Mouse (Mus musculus) monocyte, adult 2 months (primary cell): ENCODE data around the gene D930048N14Rik.
"Not testable (repeated sequence)": the region's sequence is repeated elsewhere in the genome, so short reads cannot be mapped to it uniquely, and the experiment has no call there.

Experiments used
- DNase-seq, 2 experiments: peaks; one replicate each; pipeline ENCODE4 v3.0.0; 2022; ENCODE audit warnings: low spot score in 2 of 2, low read depth in 1 of 2

The D930048N14Rik gene

DNA sequence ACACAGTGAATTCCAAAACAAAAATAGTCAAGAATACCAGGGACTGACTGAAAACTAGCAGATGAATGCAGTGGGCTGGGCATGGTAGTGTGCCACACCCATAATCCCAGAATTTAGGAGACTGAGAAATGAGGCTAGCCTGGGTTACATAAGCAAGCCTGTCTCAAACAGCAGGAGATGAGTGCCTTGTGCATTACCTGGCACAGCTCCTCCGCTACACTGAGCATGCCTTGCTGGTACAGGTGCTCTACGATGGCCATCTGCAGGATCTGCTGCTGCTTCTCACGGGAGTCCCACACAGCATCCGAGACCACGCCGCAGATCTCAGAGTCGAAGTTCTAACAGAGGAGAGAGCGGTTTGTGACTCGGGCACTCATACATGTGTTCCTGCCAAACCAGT lies 23.3 kb upstream of the D930048N14Rik start:
- no peak for DNase-seq

DNA sequence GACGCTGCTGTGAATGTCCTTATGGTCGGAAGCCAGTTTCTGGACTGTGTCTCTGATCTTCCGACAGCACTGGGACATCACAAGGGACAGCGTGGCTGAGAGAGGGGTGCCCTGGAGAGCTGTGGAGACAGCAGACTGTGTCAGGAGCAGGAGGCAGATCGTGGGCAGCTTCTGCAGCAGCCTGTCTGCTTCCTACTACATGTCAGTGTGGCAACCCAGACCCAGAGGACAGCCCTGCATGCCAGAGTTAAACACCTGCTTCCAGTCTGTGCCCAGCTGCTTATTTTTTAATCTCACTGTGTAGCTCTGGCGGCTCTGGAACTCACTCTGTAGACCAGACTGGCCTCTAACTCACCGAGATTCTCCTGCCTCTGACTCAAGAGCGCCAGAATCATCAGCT lies 22.8 kb upstream of the D930048N14Rik start:
- no peak for DNase-seq

DNA sequence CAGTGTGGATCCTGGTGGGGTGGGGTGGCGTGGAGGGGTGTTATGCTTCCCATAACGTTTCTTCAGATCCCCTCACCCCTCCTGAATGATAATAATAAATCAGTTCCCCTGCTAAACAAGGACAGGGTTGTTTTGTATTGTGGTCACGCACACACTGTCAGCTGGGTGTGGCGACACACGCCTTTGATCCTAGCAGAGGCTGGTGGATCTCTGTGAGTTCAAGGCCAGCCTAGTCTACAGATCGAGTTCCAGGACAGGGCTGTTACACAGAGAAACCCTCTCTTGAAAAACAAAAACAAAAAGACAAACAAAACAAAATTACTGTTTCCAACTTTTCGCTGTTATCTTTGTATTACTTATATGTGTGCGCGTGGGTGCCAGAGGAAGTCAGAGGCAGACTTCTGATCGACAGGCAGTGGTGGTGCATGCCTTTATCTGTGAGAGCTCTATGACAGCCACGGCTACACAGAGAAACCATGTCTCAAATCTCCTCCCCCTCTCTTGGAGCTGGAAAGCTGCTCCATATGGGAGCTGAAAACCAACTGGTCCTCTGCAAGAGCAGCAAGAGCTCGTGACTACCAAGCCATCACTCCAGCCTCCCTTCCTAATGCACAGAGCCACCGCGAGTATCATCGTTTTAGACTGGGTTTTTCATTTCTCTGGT lies 21.0 kb upstream of the D930048N14Rik start:
- DNase-seq: no peak

DNA sequence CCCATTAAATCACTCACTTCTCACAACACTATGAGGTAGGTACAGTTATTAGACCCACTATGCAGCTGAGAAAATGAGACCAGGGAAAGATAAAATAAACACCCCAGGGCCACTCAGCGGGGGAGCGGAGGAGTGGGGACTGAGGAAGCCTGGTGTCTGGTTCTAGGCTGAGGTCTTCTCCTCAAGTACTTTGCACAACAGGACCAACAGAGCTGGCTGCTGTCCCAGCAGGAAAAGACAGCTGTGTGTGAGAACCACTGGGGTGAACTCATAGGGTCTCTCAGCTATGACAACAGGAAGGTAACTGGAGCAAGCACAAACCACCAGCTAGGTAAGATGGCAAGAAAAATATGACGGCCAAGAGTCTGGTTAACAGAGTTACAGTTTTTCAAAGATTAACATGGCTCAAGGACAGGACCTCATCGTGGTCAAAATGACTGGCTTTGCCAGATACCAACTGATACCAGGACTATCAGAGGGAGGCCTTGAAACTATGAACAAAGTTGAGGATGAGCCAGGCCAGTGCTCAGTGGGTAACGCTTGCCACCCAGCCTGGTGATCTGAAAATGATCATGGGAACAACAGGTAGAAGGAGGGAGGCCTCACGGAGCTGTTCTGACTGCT lies 18.5 kb upstream of the D930048N14Rik start:
- no peak for DNase-seq

DNA sequence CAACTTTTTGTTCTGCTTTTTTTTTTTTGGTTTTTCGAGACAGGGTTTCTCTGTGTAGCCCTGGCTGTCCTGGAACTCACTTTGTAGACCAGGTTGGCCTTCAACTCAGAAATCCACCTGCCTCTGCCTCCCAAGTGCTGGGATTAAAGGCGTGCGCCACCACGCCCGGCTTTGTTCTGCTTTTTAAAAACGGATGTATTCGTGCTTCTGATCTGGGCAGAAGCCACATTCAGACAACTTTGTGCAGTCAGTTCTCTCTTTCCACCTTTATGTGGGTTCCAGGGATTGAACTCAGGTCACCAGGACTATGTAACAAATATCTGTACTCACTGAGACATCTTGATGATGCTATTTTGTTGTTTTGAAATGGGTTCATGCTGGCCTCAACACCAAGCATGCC lies 17.6 kb upstream of the D930048N14Rik start:
- not testable (repeated sequence) for DNase-seq

DNA sequence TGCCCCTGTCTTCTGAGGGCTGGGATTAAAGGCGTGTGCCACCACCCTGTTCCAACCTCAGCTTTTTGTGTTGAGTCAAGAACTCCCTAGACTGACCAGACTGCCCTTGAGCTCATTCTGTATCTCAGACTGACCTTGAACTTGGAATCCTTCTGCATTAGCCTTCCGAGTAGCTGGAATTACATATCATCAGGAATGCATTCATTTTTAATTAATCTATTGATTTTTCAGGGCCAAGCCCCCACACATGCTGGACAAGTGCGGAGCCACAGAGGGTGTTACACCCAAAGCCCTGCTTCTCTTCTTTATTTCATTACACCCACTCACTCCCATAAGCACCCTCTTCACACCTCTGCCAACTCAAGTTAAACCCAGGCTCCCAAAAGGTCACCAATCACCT lies 17.0 kb upstream of the D930048N14Rik start:
- DNase-seq: no peak

- DNase-seq: no peak
Measured at GRCm38 (mm10) chr11:51635127-51635524, 15.6 kb upstream of the D930048N14Rik start.

GRCm38 (mm10) chr11:51635525-51636322 lies 15.0 kb upstream of the D930048N14Rik start, which contains the start of gene Rmnd5b:
Rmnd5b (minus strand) TSS chr11:51635896.
- DNase-seq: peak in 1 of 2 experiments; percentile 73

- DNase-seq: peak in 1 of 2 experiments; percentile 49
Measured at GRCm38 (mm10) chr11:51636323-51636684, 14.4 kb upstream of the D930048N14Rik start.

DNA sequence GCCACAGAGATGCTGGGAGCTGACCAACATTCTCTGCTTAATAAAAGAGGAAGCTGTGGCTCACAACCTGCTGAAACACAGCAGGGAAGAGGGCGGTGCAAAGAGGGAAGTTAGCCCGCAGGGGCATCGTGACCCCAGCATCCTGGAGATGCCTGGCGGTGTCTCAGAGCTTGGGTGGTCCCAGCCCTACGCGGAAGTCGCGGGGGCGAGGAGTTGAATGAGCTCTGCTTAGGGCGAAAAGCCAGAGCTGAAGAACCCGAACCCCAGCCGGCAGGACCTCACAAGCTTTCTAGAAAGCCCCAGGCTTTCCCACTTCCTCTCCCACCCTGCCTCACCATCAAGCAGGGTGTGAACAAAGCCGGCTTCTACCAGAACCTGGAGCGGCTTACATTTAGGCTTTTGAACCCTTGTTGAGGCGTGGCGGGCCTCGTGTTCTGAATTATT lies 12.8 kb upstream of the D930048N14Rik start:
- peak; percentile 60 to 78 for DNase-seq

DNA sequence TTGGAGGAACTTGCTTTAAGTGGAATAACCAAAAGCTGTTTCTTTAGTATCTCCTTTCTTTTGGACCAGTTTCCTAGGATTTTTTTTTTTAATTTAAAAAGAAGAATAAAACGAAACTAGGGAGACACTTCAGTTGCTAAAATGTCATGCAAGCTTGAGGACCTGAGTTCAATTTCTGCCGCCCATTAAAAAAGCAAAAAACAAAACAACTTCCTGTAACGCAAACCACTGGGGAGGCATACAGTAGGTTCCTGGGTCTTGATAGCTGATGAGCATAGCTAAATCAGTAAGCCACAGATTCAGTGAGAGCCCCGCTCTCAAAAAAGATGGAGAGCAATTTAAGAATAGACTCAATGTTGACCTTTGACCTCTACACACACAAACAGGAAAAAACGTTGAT lies 12.3 kb upstream of the D930048N14Rik start:
- no peak for DNase-seq

GRCm38 (mm10) chr11:51640748-51641147 lies 10.0 kb upstream of the D930048N14Rik start:
- DNase-seq: no peak

DNA sequence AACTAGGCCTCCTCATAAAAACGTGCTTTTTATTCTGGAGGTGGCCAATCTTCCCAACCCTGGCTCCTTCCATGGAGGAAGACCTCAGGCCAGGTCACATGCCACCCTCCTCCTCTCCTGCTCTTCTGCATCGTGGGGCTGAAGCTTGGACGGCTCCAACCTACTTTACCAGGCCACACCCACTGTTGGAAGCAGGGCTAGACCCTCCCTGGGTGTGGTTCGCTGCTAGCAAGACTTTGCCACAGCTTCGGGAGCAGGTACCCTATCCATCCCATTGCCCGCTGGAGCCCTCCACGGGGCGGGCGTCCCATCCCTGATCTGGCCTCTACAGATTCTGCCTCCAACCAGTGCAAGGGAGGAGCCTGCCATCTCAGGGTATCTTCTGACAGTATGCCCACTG lies 7.6 kb upstream of the D930048N14Rik start:
- no peak for DNase-seq

GRCm38 (mm10) chr11:51643761-51644160 lies 7.0 kb upstream of the D930048N14Rik start:
- DNase-seq: no peak

DNA sequence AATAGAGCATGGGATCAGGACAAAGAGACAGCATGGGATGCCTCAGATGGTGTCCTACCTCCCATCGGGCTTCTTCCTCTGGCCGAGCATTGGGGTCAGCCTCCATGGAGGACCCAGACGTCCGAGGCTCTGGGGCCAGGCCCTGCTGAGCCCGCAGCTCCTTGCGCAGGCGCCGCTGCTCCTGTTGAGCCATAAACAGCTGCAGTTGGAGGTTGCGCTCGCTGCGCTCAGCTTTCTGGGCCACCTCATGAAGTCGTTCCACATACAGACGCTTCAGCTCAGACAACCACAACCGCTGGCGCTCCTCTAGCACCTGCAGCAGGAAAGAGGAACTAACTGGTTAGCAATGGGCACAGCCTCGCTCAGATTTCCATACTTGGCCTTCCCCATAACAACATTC lies 6.5 kb upstream of the D930048N14Rik start:
- no peak for DNase-seq

DNA sequence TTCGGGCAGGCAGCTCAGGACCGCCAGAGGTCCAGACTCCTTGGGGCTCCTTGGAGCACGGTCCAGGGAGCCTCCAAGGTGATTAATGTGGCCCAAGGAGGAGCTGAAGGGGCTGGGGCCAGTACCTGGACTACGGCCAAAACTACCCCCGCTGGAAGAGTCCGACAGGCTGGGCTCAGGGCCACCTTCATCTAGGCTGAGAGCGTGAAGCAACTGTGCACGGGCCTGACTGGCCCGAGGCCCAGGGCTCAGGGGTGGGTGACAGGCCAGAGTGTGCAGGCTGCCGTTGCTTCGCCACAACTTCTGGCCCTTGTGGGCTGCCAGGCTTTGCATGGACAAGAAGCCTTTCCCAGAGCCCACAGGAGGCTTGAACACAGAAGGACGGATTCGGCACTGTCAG lies 5.5 kb upstream of the D930048N14Rik start:
- no peak for DNase-seq

- DNase-seq: no peak
Measured at GRCm38 (mm10) chr11:51646245-51646644, 4.5 kb upstream of the D930048N14Rik start.

DNA sequence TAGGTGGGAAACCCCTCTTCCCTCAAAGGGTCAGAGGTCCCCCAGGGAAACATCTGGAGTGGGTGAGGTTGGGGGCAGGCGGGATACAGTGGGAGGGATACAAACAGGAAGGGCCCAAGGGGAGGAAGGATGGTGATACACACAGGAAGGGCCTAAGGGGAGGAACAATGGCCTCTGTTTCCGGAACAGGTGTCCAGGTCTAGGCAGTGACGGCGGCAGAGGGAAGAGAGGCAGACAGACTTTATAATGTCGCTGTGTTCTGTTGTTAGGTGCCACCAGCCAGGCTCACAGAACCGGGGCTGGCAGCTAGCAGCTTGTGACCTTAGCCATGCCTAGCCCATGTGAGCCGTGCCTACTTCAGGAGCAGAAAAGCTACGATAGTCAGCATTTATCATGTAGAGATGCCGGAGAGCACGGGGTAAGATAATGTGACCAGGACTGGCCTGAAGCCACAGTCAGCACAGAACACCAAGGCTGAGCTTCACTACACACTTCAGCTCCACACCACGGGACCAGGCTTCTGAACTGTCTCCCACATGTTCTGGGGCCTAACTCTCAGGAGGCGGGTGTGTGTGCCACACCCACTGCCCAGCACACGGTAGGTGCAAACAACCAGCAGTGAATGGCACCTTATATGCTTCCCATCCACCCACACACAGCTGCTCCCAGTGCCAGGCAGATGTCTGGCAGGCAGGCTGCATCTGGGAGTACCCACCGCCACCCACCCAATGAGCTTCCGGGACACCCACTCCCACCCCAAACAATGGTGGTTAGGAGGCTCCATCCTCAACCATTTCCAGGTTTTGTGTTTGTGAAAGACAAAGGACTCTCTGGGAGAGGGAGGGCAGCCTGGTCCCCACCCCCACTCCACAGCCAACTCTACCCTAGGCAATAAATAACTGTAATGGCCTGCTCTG lies 3.7 kb upstream of the D930048N14Rik start:
- no peak for DNase-seq

DNA sequence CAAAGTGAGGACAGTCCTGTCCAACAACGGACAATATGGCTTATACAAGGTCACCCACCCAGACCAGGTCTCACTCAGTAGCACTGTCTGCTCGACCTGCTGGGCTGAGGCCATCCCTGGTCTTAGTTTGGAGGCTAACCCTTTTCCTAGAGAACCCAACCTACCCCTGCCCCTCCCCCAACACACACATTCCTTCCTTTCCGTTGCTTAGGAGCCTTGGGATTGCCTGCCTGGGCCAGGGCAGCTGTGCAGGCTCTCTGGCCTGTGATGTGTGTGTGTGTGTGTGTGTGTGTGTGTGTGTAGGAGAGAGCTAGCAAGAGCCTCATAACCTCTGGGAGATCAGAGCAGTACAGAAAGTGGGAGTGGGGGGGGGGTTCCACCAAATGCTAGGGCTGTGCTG lies 2.2 kb upstream of the D930048N14Rik start:
- no peak for DNase-seq

- DNase-seq: no peak
Measured at GRCm38 (mm10) chr11:51649111-51649888, 1.5 kb upstream of the D930048N14Rik start.
